Mouse (Mus musculus): ENCODE results near the gene Ugt3a2. TPM values are rescaled to one million over a fixed set of nuclear protein-coding genes. Genes with fewer than 3 reads are reported as not detected.

The Ugt3a2 gene
- not detected for total RNA-seq (2022)

DNA sequence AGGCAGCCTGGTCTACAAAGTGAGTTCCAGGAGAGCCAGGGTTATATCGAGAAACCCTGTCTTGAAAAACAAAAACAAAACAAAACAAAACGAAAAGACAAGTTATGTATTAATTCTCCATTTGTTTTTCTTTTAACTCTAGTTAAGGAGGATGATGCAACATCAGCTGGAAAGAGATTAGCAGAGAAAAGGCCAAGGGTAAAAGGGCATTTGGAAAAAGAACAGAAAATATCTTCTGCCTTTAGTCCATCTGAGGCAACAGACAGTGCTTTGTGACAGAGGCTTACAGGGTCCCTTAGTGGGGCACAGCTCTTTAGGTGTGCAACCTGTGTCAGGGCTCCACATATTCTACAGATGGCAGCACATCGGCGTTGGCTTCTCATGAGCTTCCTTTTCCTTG lies at the start of gene Ugt3a2:
Gene Ugt3a2 (plus strand): TSS at position 210 of the 400 bp plus-strand sequence.
- DNase-seq (ENCODE audit: low spot score): no peak

DNA sequence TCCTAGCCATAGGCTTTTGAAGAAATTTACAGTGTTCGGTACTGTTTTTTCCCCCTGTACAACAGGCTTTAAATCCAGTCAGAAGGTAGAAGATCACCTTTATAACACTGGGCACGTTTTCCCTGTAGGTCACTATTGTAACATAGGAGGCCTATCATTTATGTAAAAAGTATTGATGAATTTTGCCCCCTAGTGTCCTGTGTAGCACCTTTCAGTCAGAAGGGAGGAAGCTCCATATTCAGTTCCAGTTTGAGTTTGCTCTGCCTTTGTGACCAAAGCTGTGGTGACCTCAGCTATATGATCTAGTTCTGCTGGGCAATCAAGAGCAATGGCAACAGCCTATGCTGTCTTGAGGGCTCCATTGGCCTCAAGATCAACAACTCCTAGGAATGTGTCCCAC lies 45.7 kb upstream of the Ugt3a2 start:
- DNase-seq (ENCODE audit: low spot score): no peak

DNA sequence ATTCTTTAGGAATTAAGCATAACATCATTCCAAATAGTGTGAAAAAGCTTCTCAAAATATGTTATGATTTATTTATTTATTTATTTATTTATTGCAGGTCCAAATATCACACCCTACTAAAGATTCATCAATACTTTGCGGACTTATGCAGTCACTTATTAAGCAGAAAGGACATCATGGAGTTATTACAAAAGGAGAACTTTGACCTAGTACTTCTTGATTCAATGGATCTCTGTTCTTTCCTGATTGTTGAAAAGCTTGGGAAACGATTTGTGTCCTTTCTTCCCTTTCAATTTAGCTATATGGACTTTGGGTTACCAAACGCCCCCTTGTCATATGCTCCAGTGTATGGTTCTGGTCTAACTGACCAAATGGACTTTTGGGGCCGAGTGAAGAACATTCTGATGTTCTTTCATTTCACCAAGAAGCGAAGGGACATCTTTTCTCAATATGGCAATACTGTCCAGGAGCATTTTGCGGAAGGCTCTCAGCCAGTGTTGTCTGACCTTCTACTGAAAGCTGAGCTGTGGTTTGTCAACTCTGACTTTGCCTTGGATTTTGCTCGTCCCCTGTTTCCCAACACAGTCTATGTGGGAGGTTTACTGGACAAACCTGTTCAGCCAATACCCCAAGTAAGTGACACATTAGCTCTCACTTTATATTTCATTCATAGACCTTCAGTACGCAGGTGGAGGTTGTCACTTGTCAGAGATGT lies 29.2 kb upstream of the Ugt3a2 start:
- no peak for DNase-seq (ENCODE audit: low spot score)

DNA sequence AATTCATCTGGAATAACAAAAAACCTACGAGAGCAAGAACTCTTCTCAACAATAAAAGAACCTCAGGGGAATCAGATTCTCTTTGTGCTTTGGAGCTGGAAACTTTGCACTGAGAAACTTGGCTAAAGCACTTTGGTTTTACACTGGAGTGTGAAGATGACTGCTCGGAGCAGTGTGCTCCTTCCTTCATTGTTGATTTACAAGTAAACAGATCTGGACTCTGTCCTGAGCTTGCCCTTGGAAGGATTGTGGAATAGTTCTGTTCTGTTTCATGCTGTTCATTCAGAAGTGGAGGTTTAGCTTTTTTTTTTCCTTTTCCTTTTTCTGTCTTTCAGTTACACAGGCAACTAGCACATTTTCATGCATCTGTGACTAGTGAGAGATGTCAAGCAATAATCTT lies 754 bp upstream of the Ugt3a2 start:
- DNase-seq (ENCODE audit: low spot score): no peak

DNA sequence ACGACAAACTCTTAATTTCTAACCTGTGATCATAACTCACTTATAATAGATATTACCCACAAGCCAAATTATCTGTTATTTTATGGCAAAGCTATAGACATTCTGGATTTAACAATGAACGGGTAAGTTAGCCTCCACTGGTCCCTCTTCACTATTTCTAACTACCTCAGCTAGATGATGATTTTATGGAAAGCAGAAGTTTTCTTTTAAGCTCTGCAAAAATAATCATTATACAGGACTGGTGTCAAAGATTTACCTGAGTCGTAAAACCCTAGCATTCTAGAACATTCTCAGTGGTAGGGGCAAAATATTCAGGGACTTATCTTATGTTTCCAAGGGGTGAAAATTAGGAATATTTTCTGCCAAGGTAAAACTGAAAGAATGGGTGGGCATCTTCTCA lies 1.3 kb downstream of the Ugt3a2 start:
- no peak for DNase-seq (ENCODE audit: low spot score)

DNA sequence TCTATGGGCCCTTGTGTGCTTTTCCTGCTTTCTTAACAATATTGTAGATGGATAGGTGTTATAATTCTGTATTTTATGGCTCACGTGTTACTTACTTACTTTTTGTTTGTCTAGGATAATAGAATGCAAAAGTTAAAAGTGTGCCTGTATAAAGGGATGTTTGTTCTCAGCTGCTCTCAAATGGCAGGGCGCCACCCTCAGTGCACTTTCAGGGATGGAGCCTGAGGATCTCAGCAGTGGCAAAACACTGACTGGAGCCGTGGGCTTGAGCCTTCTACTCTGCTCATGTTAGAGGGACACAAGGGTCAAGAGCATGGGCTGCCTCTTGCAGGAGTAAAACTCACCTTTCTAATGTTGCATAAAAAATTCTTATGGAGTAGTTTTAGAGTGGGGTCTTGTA lies 1.7 kb downstream of the Ugt3a2 start:
- DNase-seq (ENCODE audit: low spot score): no peak

DNA sequence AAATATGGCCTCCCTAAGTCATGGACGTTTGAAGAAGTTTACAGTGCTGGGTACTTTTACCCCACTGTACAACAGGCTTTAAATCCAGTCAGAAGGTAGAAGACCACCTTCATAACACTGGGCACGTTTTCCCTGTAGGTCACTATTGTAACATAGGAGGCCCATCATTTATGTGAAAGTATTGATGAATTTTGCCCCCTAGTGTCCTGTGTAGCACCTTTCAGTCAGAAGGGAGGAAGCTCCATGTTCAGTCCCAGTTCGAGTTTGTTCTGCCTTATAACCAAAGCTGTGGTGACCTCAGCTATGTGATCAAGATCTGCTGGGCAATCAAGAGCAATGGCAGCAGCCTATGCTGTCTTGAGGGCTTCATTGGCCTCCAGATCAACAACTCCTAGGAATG lies 13.4 kb downstream of the Ugt3a2 start:
- no peak for DNase-seq (ENCODE audit: low spot score)

DNA sequence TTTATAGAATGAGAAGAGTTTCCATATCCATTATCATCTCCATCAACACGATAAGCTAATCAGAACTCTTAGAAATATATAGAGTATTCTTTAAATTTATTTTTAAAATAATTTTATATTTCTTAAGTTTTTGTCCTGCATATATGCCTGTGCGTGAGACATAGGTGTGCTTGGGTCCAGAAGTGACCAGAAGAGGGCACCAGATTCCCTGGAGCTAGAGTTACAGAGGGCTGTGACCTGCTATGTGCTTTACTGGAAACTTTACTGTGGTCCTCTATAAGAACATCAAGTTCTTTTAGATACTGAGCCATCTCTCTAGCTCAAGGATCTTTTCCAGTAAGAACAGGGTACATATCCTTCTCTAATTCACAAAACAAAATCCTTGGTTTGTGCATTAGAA lies 27.5 kb downstream of the Ugt3a2 start:
- no peak for DNase-seq (ENCODE audit: low spot score)

DNA sequence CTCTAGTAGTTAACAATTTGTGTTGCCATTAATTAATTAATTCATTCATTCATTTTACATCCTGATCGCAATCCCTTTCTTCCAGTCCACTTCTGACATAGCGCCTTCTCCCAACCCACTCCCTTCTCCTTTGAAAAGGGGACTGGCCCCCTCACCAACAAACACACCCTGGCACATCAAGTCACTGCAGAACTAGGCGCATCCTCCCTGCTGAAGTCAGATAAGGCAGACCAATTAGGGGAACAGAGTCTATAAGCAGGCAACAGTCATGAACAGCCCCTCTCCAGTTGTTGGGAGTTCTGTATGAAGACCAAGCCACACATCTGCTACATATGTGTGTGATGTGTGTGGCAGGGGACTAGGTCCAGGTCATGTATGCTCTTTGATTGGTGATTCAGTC lies 33.4 kb downstream of the Ugt3a2 start:
- no peak for DNase-seq (ENCODE audit: low spot score)

DNA sequence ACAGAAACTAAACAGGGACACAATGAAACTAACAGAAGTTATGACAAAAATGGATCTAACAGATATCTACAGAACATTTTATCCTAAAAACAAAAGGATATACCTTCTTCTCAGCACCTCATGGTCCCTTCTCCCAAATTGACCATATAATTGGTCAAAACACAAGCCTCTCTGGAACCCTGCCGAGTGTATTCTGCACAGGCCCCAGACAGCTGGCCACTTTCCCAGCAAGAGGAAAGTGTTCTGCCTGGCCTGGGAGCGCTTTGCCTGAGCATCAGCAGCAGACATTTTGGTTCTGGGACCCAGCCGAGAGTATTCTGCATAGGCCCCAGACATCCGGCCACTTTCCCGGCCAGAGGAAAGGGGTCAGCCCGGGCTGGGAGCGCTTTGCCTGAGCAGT lies 40.9 kb downstream of the Ugt3a2 start:
- DNase-seq (ENCODE audit: low spot score): no peak

DNA sequence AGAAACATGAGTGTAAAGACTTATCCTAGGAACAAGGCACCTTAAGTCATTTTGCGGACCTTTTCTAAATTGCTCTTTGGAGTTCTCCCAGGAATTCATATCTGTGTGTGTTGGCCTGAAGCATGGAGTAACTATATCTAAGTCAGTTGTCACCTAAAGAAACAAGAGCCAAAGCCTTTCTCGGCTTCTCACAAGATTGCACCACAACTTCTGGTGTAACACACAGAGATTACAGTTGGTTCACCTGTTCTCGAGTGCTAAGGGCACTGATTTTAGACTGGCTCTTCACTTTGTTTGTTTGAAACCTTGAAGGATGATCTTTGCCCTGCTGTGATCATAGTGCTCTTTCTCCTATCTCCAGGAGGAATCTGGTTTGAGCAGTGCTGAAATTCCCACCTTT lies 74.1 kb downstream of the Ugt3a2 start:
- DNase-seq (ENCODE audit: low spot score): no peak

Other genes starting within 250 kb of the Ugt3a2 start
- gene Lmbrd2, start 195.0 kb upstream of the Ugt3a2 start, total RNA-seq (2022): 10 to 100 TPM; 12.8 to 14.6 (median 13.6) TPM
- under 1 TPM; 0.28 to 0.55 (median 0.40) TPM for gene Skp2, start 180.1 kb upstream of the Ugt3a2 start, total RNA-seq (2022)
- not detected for gene Ugt3a1, start 58.7 kb upstream of the Ugt3a2 start, total RNA-seq (2022)
- gene Capsl, start 100.5 kb downstream of the Ugt3a2 start, total RNA-seq (2022): not detected
- under 1 TPM; 0.11 to 0.37 (median 0.27) TPM for gene Il7r, start 194.6 kb downstream of the Ugt3a2 start, total RNA-seq (2022)

Data from heart, adult 8-10 months (tissue).